Mouse (Mus musculus) forebrain, embryonic 10.5 days (tissue): ENCODE measurements around the gene Kcnj14. TPM values are rescaled to one million over a fixed set of nuclear protein-coding genes. Genes with fewer than 3 reads are reported as not detected.
A peak's percentile ranks its signal among the peaks of the same experiment; 100 is the strongest.

ENCODE experiments used
- DNase-seq: peaks from one replicate; pipeline ENCODE4 v3.0.0-alpha.2; 2017; ENCODE audit warnings: low spot score; ENCODE audit errors: extremely low spot score
- H3K27ac ChIP-seq: fragments of 300-500 bp; sonication (generic); 2 replicates; pipeline ENCODE4 v1.5.1; 2016; ENCODE audit warnings: mild to moderate bottlenecking
- H3K27me3 ChIP-seq: fragments of 300-500 bp; sonication (generic); 2 replicates; pipeline ENCODE4 v1.6.1; 2016; ENCODE audit warnings: mild to moderate bottlenecking; ENCODE audit not compliant: poor library complexity, severe bottlenecking
- H3K36me3 ChIP-seq: fragments of 300-500 bp; sonication (generic); replicated peaks from 2 replicates; pipeline ENCODE4 v1.6.1; 2016; ENCODE audit warnings: mild to moderate bottlenecking, moderate library complexity
- H3K4me1 ChIP-seq: fragments of 300-500 bp; sonication (generic); 2 replicates; pipeline ENCODE4 v1.6.1; 2016
- H3K4me3 ChIP-seq: fragments of 300-500 bp; sonication (generic); 2 replicates; pipeline ENCODE4 v1.5.1; 2016; ENCODE audit warnings: mild to moderate bottlenecking, moderate library complexity
- H3K9me3 ChIP-seq: fragments of 300-500 bp; sonication (generic); 2 replicates; pipeline ENCODE4 v1.6.1; 2016; ENCODE audit warnings: mild to moderate bottlenecking, moderate library complexity
- WGBS: fragments of 180-500 bp; shearing (Covaris S2); methylation state at CpG from one replicate; pipeline ENCODE4 v1.1.7; 2016; 5-methylcytosine and 5-hydroxymethylcytosine counted together
- polyA plus RNA-seq: library from polyadenylated mRNA; unstranded; fragments of >200 nt; fragmentation: Nextera tagmentation; extraction: Ambion mirVana; gene quantifications from 2 replicates; pipeline ENCODE4 v1.2.1, GENCODE M21; 2016

The Kcnj14 gene
- 0.76 and 0.78 TPM in 2 replicates for polyA plus RNA-seq

GRCm38 (mm10) chr7:45824598-45824997 is at the start of gene Kcnj14:
Gene Kcnj14, minus strand, starts transcription at chr7:45824782.
- no peak for DNase-seq
- H3K4me1 ChIP-seq: peaks cover 13% of the 10 kb centered on the region
- H3K9me3 ChIP-seq: no peaks in the 10 kb centered on the region; the same call in 1 of the 2 replicates
- 76% methylated on average over 7 of the region's 7 CpGs for WGBS
- no peak within 1 kb of the TSS for H3K4me3 ChIP-seq
- peaks cover 13% of the 10 kb centered on the region for H3K27me3 ChIP-seq
- peaks cover 85% of the 10 kb centered on the region for H3K36me3 ChIP-seq
- no peak within 1 kb of the TSS for H3K27ac ChIP-seq

GRCm38 (mm10) chr7:45873061-45873947 is 48.7 kb upstream of the Kcnj14 start:
- Histone ChIP-seq H3K27ac (peak overlapping the region; percentile 95), H3K27me3 (peaks cover 41% of the 10 kb centered on the region), H3K4me3 (peak overlapping the region; percentile 88), H3K4me1 (peaks cover 47% of the 10 kb centered on the region), H3K36me3 (peaks cover 45% of the 10 kb centered on the region), H3K9me3 (no peaks in the 10 kb centered on the region)
- WGBS: 4% methylated on average over 28 of the region's 28 CpGs
- peak; percentile 54 for DNase-seq

DNA sequence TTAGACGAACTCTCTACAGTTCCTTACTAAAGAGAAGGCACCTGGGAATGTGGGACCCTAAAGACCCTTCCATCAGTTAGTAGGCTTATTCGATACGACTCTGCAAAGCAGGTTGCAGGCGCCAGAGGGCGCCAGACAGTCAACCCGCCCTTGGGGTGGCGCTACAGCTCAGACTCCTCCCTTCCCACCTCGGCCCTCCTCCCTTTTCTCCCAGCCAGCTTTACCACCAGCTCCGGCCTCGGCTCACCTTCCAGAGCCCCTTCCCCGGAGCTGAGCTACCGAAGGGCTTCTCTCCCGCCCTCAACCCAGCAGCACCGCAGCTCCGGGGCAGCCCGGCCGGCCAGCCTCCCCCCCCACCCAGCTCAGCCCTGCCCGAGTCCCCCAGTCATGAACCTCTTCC is 48.0 kb upstream of the Kcnj14 start, which contains the start of gene Kdelr1:
Kdelr1 (plus strand) TSS at position 149 of the 400 bp plus-strand sequence.
- Histone ChIP-seq H3K4me3 (peak within 1 kb of the TSS; percentile 88), H3K27ac (peak within 1 kb of the TSS; percentile 95), H3K9me3 (no peaks in the 10 kb centered on the region), H3K4me1 (peaks cover 54% of the 10 kb centered on the region), H3K27me3 (peaks cover 48% of the 10 kb centered on the region), H3K36me3 (peaks cover 38% of the 10 kb centered on the region)
- peak; percentile 88 for DNase-seq
- under 1% methylated on average over 18 of the region's 18 CpGs for WGBS

- H3K4me1 ChIP-seq: peaks cover 74% of the 10 kb centered on the region
- peak overlapping the region; percentile 47 for H3K4me3 ChIP-seq
- 3% methylated on average over 30 of the region's 30 CpGs for whole genome bisulfite sequencing
- H3K27ac ChIP-seq: peak overlapping the region; percentile 45
- H3K27me3 ChIP-seq: peaks cover 69% of the 10 kb centered on the region
- peaks cover 17% of the 10 kb centered on the region for H3K36me3 ChIP-seq
- no peak for DNase-seq
- no peaks in the 10 kb centered on the region for H3K9me3 ChIP-seq
Measured at GRCm38 (mm10) chr7:45870282-45871058, 45.9 kb upstream of the Kcnj14 start.

DNA sequence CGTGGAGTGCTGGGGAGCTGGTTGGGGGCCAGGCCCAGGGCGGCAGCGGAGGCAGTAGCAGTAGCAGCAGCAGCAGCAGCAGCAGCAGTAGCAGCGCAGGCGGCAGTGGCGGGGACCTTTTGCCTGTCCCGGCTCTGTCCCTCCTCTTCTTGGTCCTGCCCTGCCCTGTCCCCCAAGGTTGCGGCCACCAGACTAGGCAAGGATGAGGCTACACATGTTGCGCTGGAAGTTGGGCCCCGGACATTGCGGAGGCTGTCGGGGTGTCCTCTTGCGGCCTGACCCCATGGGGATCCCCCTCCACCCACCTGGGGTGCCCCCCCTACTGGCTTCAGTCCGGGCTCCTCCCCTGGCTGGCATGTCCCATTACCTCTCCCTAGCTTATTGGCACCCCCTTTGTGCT is 45.2 kb upstream of the Kcnj14 start:
- peak overlapping the region; percentile 45 for H3K27ac ChIP-seq
- peaks cover 72% of the 10 kb centered on the region for H3K4me1 ChIP-seq
- WGBS: 4% methylated on average over 14 of the region's 14 CpGs
- DNase-seq: no peak
- H3K4me3 ChIP-seq: peak overlapping the region; percentile 47
- H3K27me3 ChIP-seq: peaks cover 76% of the 10 kb centered on the region
- H3K36me3 ChIP-seq: peaks cover 10% of the 10 kb centered on the region
- H3K9me3 ChIP-seq: no peaks in the 10 kb centered on the region

DNA sequence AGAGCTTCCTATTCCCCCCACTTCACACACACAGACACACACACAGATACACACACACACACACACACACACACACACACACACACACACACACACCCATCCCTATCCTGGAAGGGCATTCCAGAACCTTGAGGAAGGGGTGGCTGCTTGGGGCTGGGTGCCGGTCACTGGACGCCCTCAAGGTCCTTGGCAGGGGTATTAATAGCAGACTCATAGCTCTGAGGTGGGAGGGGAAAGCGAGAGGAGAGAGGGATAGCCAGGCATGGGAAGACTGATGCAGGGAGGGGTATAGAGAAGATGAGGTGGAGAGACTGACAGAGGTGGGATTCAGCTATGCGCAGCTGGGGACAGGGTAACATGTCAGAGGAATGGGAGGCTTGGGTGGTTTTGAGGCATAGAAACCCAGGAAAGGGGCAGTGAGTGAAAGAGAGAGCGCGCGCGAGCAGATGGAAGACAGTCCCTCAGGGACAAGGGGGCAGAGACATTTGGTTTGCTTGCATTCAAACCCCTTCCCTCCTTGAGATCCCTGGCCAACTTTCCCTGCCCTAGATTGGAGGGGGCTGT is 44.6 kb upstream of the Kcnj14 start:
- Histone ChIP-seq H3K4me3 (peak overlapping the region; percentile 47), H3K36me3 (peaks cover 4% of the 10 kb centered on the region), H3K9me3 (no peaks in the 10 kb centered on the region), H3K27me3 (peaks cover 82% of the 10 kb centered on the region), H3K4me1 (peaks cover 66% of the 10 kb centered on the region), H3K27ac (0 out of 2 replicates have a peak overlapping the region, but pooled peaks have one; percentile 45)
- 17% methylated on average over 8 of the region's 8 CpGs for WGBS
- DNase-seq: no peak

GRCm38 (mm10) chr7:45867871-45868270 is 43.3 kb upstream of the Kcnj14 start:
- no peaks in the 10 kb centered on the region for H3K36me3 ChIP-seq
- H3K9me3 ChIP-seq: no peaks in the 10 kb centered on the region
- no peak overlapping the region for H3K27ac ChIP-seq
- DNase-seq: no peak
- 10% methylated on average over 2 of the region's 2 CpGs for WGBS
- peak overlapping the region; percentile 11; the same call in 1 of the 2 replicates for H3K4me3 ChIP-seq
- peaks cover 55% of the 10 kb centered on the region for H3K4me1 ChIP-seq
- H3K27me3 ChIP-seq: peaks cover 85% of the 10 kb centered on the region

- WGBS: 1% methylated on average over 110 of the region's 117 CpGs
- peak overlapping the region; percentile 89 for H3K27ac ChIP-seq
- peaks cover 61% of the 10 kb centered on the region for H3K4me1 ChIP-seq
Measured at GRCm38 (mm10) chr7:45865925-45866910, 41.6 kb upstream of the Kcnj14 start.

DNA sequence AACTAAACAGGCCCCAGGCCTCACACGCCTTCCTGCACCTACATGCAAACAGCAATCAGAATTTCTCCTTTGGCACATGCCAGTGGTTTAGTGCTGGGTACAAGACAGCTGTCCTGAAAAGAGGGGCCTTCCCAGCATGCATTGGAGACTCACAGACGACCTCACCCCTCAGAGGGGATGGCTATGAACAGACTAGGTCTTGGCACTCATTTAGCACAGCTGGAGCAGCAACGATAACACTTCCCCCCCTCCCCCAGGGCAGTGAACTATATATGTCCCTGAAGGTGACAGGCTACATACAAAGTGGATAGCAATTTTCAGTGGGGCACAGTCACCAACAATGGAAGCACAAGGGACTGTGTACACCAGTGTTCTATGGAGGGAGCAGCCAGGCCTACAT is 39.9 kb upstream of the Kcnj14 start:
- Histone ChIP-seq H3K27ac (no peak overlapping the region), H3K27me3 (peaks cover 89% of the 10 kb centered on the region), H3K36me3 (no peaks in the 10 kb centered on the region), H3K4me1 (peaks cover 57% of the 10 kb centered on the region), H3K4me3 (no peak overlapping the region), H3K9me3 (no peaks in the 10 kb centered on the region)
- no peak for DNase-seq
- 76% methylated on average over 3 of the region's 3 CpGs for WGBS

More at GRCm38 (mm10) chr7:45865925-45866910, 41.6 kb upstream of the Kcnj14 start:
- peak; percentile 88 for DNase-seq
- Histone ChIP-seq H3K27me3 (peaks cover 89% of the 10 kb centered on the region), H3K9me3 (no peaks in the 10 kb centered on the region), H3K36me3 (no peaks in the 10 kb centered on the region), H3K4me3 (peak overlapping the region; percentile 72)

DNA sequence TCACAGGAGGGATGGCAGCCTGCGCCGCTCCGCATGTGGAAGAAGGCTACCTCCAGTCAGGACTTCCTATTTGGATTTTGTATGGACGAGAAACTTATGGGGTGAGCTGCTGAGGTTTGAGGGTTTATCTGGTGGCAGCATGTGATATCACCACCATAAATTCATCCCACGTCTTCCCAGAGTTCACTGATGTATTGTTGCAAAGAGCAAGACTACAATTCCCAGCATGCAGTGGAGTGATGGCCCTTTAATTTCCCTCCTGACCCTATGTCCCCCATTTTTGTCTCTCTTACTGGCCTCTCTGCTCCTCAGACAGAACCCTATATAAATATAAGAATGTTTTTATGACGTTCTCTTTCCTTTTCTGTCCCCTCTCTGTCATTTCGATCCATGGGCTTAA is 38.2 kb upstream of the Kcnj14 start:
- Histone ChIP-seq H3K27ac (no peak overlapping the region), H3K4me1 (peaks cover 50% of the 10 kb centered on the region), H3K9me3 (no peaks in the 10 kb centered on the region), H3K4me3 (no peak overlapping the region), H3K27me3 (peaks cover 89% of the 10 kb centered on the region), H3K36me3 (no peaks in the 10 kb centered on the region)
- no peak for DNase-seq
- WGBS: 88% methylated on average over 7 of the region's 7 CpGs

DNA sequence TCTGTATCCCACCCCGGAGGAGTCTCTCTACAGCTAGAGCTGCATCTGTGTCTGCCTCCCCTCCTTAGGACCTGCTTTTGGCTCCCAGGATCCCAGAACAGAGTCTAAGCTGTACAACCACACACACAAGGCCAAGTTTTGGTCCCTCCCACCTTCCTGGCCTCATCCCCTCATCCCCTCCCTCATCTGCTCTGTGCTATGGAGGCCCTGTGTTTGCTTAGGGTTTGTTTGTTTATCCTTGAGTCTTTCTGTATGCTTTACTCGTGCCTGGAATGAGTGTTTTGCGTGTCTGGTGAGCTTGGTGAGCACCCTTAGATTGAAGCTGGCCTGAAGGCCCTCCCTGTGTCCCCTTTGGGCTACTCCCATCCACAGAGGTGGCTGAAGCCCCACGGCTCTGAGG is 34.4 kb upstream of the Kcnj14 start:
- 75% methylated on average over 4 of the region's 4 CpGs for WGBS

More for the DNA sequence above, 34.4 kb upstream of the Kcnj14 start:
- Histone ChIP-seq H3K9me3 (no peaks in the 10 kb centered on the region), H3K36me3 (no peaks in the 10 kb centered on the region), H3K27me3 (peaks cover 88% of the 10 kb centered on the region), H3K4me3 (no peak overlapping the region), H3K4me1 (peaks cover 41% of the 10 kb centered on the region), H3K27ac (no peak overlapping the region)
- no peak for DNase-seq
